In genomic region chr3:41195113-41195975, GRCm38 (mm10) we compare ENCODE assay signal across 8 mouse cellular contexts.
DNase-seq lines count a peak whose midpoint lies in the region; ATAC-seq and TF ChIP-seq lines count a peak whose summit lies in the region.

No protein-coding gene starts in this region.

- H3K9me3 ChIP-seq in midbrain, embryonic 13.5 days, result no peaks in the 10 kb centered on the region
- no peaks in the 10 kb centered on the region for H3K9me3 ChIP-seq in midbrain, embryonic 10.5 days (replicated peaks)
- H3K9me3 ChIP-seq in heart, embryonic 14.5 days (ENCODE audit: control insufficient read depth, low read length), result no peaks in the 10 kb centered on the region
- no peaks in the 10 kb centered on the region for H3K9me3 ChIP-seq in kidney, postnatal 0 days (replicated peaks; ENCODE audit: low read length)

- H3K27me3 ChIP-seq in midbrain, embryonic 13.5 days, result no peaks in the 10 kb centered on the region
- H3K27me3 ChIP-seq in midbrain, embryonic 10.5 days (ENCODE audit: low read depth, poor library complexity, severe bottlenecking), result no peaks in the 10 kb centered on the region
- H3K27me3 ChIP-seq in heart, embryonic 14.5 days (ENCODE audit: control insufficient read depth, insufficient read depth, low read length), result no peaks in the 10 kb centered on the region
- no peaks in the 10 kb centered on the region for H3K27me3 ChIP-seq in kidney, postnatal 0 days (ENCODE audit: insufficient read depth, low read length)

- H3K9ac ChIP-seq in midbrain, embryonic 13.5 days (replicated peaks), result no peak overlapping the region
- H3K9ac ChIP-seq in heart, embryonic 14.5 days (ENCODE audit: low read length), result peak overlapping the region; percentile 12; the same call in 1 of the 2 replicates
- H3K9ac ChIP-seq in kidney, postnatal 0 days (ENCODE audit: low read depth, low read length), result no peak overlapping the region

- no peak for DNase-seq in midbrain, embryonic 10.5 days (ENCODE audit: low spot score)
- DNase-seq in cerebellum, postnatal 4 days (ENCODE audit: low spot score in 2 of 2), result peak; percentile 46 to 76
- DNase-seq in kidney, postnatal 0 days (ENCODE audit: low spot score), result peak; percentile 60
- peak; percentile 67 to 78 for DNase-seq in lung, postnatal 4 days
- DNase-seq in urinary bladder, postnatal 10 days (ENCODE audit: low spot score), result peak; percentile 45
- DNase-seq in natural killer cell, adult 2 months (ENCODE audit: low spot score in 2 of 2), result no peak

- peaks cover 6% of the 10 kb centered on the region; the same call in 1 of the 2 replicates for H3K4me1 ChIP-seq in midbrain, embryonic 13.5 days (replicated peaks)
- H3K4me1 ChIP-seq in midbrain, embryonic 10.5 days, result peaks cover 21% of the 10 kb centered on the region
- peaks cover 25 to 36% of the 10 kb centered on the region in 2 experiments for H3K4me1 ChIP-seq in heart, embryonic 14.5 days (ENCODE audit: control insufficient read depth in 2 of 2, insufficient read depth in 2 of 2, low read length in 2 of 2)
- H3K4me1 ChIP-seq in kidney, postnatal 0 days (replicated peaks; ENCODE audit: insufficient read depth, low read length), result peaks cover 6% of the 10 kb centered on the region; the same call in 1 of the 2 replicates

- H3K27ac ChIP-seq in midbrain, embryonic 13.5 days, result no peak overlapping the region
- no peak overlapping the region; the same call in 1 of the 2 replicates for H3K27ac ChIP-seq in midbrain, embryonic 10.5 days (replicated peaks)
- H3K27ac ChIP-seq in heart, embryonic 14.5 days (replicated peaks in 1 of 2; ENCODE audit: control insufficient read depth in 1 of 2, insufficient read depth in 1 of 2, low read depth in 2 of 2, low read length in 2 of 2), result peak overlapping the region; percentile 48 to 73
- peak overlapping the region; percentile 9 for H3K27ac ChIP-seq in kidney, postnatal 0 days

- no peak overlapping the region for H3K4me3 ChIP-seq in midbrain, embryonic 13.5 days (replicated peaks)
- H3K4me3 ChIP-seq in midbrain, embryonic 10.5 days, result no peak overlapping the region
- H3K4me3 ChIP-seq in heart, embryonic 14.5 days (ENCODE audit: control insufficient read depth in 1 of 2, insufficient read depth in 1 of 2, low read depth in 1 of 2, low read length in 2 of 2), result no peak overlapping the region
- H3K4me3 ChIP-seq in kidney, postnatal 0 days (replicated peaks; ENCODE audit: low read depth, low read length), result no peak overlapping the region

- no peak for TF ChIP-seq CTCF in kidney, postnatal 0 days (IDR thresholded peaks at IDR 0.05; ENCODE audit: low read depth)

- 67% methylated on average over 7 of the region's 7 CpGs for WGBS in midbrain, embryonic 13.5 days
- 81% methylated on average over 7 of the region's 7 CpGs for WGBS in midbrain, embryonic 10.5 days
- 65% methylated on average over 7 of the region's 7 CpGs for WGBS in heart, embryonic 14.5 days
- WGBS in kidney, postnatal 0 days, result 32% methylated on average over 7 of the region's 7 CpGs

- H3K36me3 ChIP-seq in midbrain, embryonic 13.5 days, result no peaks in the 10 kb centered on the region
- no peaks in the 10 kb centered on the region for H3K36me3 ChIP-seq in midbrain, embryonic 10.5 days
- no peaks in the 10 kb centered on the region for H3K36me3 ChIP-seq in heart, embryonic 14.5 days (ENCODE audit: control insufficient read depth, insufficient read depth, low read length)
- no peaks in the 10 kb centered on the region for H3K36me3 ChIP-seq in kidney, postnatal 0 days (ENCODE audit: insufficient read depth, low read length)

- no peak overlapping the region for H3K4me2 ChIP-seq in midbrain, embryonic 13.5 days (replicated peaks)
- no peak overlapping the region for H3K4me2 ChIP-seq in heart, embryonic 14.5 days (ENCODE audit: low read length)
- no peak overlapping the region for H3K4me2 ChIP-seq in kidney, postnatal 0 days (ENCODE audit: low read length)

- 0 out of 2 replicates have a peak, but pooled peaks have one; percentile 53 for ATAC-seq in midbrain, embryonic 13.5 days
- ATAC-seq in heart, embryonic 14.5 days (ENCODE audit: insufficient number of reproducible peaks, insufficient read depth, low FRiP score, low read depth), result peak; percentile 61; the same call in 1 of the 2 replicates
- peak; percentile 95 for ATAC-seq in kidney, postnatal 0 days (replicated peaks; ENCODE audit: low FRiP score, low read depth)

Comparison
In these comparisons a context has a peak if more than half of its experiments do, and no peak if none do; other contexts are left out.
1. H3K27ac ChIP-seq: peak in heart, embryonic 14.5 days (2 of 2) and kidney, postnatal 0 days (single experiment); none in midbrain, embryonic 13.5 days (single experiment) and midbrain, embryonic 10.5 days (single experiment).
2. DNase-seq: peak in cerebellum, postnatal 4 days (2 of 2), kidney, postnatal 0 days (single experiment), lung, postnatal 4 days (2 of 2) and urinary bladder, postnatal 10 days (single experiment); none in midbrain, embryonic 10.5 days (single experiment) and natural killer cell, adult 2 months (0 of 2).
3. Peak in every context shown above with its lines, with median percentiles within 50 percentile points of each other: ATAC-seq.